Mouse (Mus musculus) lung, embryonic 16.5 days (tissue): ENCODE data around the gene Scfd2. TPM values are rescaled to one million over a fixed set of nuclear protein-coding genes. Genes with fewer than 3 reads are reported as not detected.

Source experiments
- ATAC-seq: fragments of 200-750 bp; cut with Nextera tagmentation; 2 replicates; pipeline ENCODE4 v1.8.0; 2017; ENCODE audit warnings: low read depth, mild to moderate bottlenecking, moderate library complexity
- H3K27ac ChIP-seq: fragments of 300-500 bp; sonication (generic); 2 replicates; pipeline ENCODE4 v1.5.1; 2014; ENCODE audit warnings: mild to moderate bottlenecking, control low read depth, low read length
- H3K27me3 ChIP-seq: fragments of 300-500 bp; sonication (generic); 2 replicates; pipeline ENCODE4 v1.6.1; 2014; ENCODE audit warnings: low read depth, low read length, mixed read lengths; ENCODE audit not compliant: control insufficient read depth, insufficient read depth
- H3K36me3 ChIP-seq: fragments of 300-500 bp; sonication (generic); 2 replicates; pipeline ENCODE4 v1.6.1; 2014; ENCODE audit warnings: low read length; ENCODE audit not compliant: control insufficient read depth, insufficient read depth
- H3K4me1 ChIP-seq: fragments of 300-500 bp; sonication (generic); replicated peaks from 2 replicates; pipeline ENCODE4 v1.6.1; 2014; ENCODE audit warnings: low read length, mixed read lengths; ENCODE audit not compliant: control insufficient read depth, insufficient read depth
- H3K4me2 ChIP-seq: fragments of 300-500 bp; sonication (generic); 2 replicates; pipeline ENCODE4 v1.6.1; 2014; ENCODE audit warnings: low read depth, low read length, control low read depth
- H3K4me3 ChIP-seq: fragments of 300-500 bp; sonication (generic); 2 replicates; pipeline ENCODE4 v1.5.1; 2014; ENCODE audit warnings: mild to moderate bottlenecking, low read length, control low read depth
- H3K9ac ChIP-seq: fragments of 300-500 bp; sonication (generic); 2 replicates; pipeline ENCODE4 v1.6.1; 2014; ENCODE audit warnings: low read length, control low read depth
- H3K9me3 ChIP-seq: fragments of 300-500 bp; sonication (generic); 2 replicates; pipeline ENCODE4 v1.6.1; 2016; ENCODE audit warnings: low read length; ENCODE audit not compliant: control insufficient read depth
- WGBS: fragments of 180-500 bp; shearing (Covaris S2); extraction: QIAGEN DNeasy Blood & Tissue Kit; methylation state at CpG from one replicate; pipeline ENCODE4 v1.1.7; 2014; 5-methylcytosine and 5-hydroxymethylcytosine counted together
- polyA plus RNA-seq: library from polyadenylated mRNA; unstranded; fragments of >200 nt; fragmentation: Nextera tagmentation; extraction: Ambion mirVana; gene quantifications from 2 replicates; pipeline ENCODE4 v1.2.1, GENCODE M21; 2015

Gene Scfd2
- polyA plus RNA-seq, 1 experiment from 2014 or later: 19.1 TPM

DNA sequence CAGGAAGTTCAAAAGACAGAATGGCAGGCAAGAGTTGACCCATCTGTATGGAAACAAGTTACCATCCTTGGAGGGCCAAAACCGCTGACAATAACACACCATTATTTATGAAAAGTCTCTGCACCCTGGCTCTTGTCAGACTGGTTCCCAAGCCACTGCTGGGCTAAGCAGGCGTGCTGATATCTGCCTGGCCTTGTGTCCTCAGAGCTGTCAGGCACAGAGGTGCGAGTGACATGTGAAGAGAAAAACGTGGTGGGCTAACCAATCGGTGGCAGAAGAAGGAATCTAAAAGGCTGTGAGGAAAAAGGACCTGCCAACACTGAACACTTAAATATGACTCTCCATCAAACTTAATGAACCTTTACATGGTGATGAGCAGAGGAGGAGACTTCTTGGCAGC is 170.0 kb downstream of the Scfd2 start:
- Histone ChIP-seq H3K27me3 (no peaks in the 10 kb centered on the region), H3K4me2 (no peak overlapping the region), H3K4me3 (no peak overlapping the region), H3K27ac (no peak overlapping the region), H3K4me1 (peaks cover 14% of the 10 kb centered on the region), H3K9me3 (no peaks in the 10 kb centered on the region), H3K36me3 (no peaks in the 10 kb centered on the region), H3K9ac (no peak overlapping the region)
- ATAC-seq: peak; percentile 93
- 25% methylated on average over 5 of the region's 5 CpGs for WGBS

DNA sequence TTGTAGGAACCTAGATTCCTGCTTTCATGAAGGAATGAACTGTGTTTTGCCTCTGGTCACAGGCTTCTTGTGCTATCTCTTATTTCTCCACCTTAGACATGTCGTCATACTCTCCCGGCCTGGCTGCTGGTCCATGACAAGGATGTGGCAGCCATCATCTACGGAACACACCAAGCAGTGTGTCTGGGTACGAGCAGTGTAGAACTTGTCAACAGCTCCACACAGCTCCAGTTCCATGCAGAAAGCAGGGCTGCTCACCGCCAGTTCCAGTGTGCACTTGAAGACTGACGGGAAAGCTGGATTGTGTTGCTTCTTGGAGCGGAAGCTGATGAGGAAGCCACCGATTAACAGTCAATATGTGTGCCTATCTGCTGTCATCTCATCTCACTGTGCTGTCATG is 173.5 kb downstream of the Scfd2 start:
- H3K9me3 ChIP-seq: no peaks in the 10 kb centered on the region
- no peak for ATAC-seq
- H3K36me3 ChIP-seq: no peaks in the 10 kb centered on the region
- 81% methylated on average over 8 of the region's 8 CpGs for WGBS
- no peak overlapping the region for H3K9ac ChIP-seq
- peaks cover 4% of the 10 kb centered on the region; the same call in 1 of the 2 replicates for H3K4me1 ChIP-seq
- H3K4me2 ChIP-seq: no peak overlapping the region
- H3K27me3 ChIP-seq: no peaks in the 10 kb centered on the region
- H3K27ac ChIP-seq: no peak overlapping the region
- H3K4me3 ChIP-seq: no peak overlapping the region

DNA sequence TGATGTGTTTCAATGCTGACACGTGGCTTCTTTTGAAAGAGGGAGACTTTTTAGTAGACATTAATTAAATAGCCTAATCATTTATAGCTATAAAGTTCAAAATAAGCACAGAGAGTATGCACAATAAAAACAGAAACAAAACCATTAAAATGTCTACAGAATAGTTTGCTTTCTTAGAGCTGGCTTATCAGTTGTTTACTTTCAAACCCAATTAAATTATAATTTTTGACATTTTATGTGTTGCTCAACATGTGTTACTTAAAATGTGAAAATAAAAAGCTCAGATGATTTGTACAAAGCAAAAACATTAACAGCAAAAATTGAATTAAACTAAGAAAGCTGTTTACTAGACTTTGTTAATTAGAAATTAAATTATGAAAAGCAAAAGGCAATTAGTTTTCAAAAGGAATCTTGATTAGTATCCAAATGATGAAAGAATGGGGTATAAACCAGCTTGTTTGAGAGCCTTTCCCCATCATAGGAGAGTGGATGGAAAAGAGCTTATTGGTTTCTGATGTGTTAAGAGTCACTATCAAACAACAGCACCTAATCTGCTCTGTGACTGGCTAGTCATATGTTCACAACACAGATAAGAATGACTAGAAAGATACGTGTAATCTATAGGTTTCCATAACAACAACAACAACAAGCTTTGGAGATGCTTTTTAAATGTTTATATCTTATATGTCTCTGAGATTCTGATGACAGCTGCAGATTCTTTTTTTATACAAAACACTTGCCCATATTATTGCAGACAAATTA is 176.0 kb downstream of the Scfd2 start:
- H3K4me3 ChIP-seq: no peak overlapping the region
- H3K27me3 ChIP-seq: no peaks in the 10 kb centered on the region
- peak; percentile 52 for ATAC-seq
- H3K27ac ChIP-seq: no peak overlapping the region
- no peak overlapping the region for H3K9ac ChIP-seq
- WGBS: 43% methylated on average over 2 of the region's 2 CpGs
- peaks cover 4% of the 10 kb centered on the region; the same call in 1 of the 2 replicates for H3K4me1 ChIP-seq
- no peaks in the 10 kb centered on the region for H3K9me3 ChIP-seq
- no peaks in the 10 kb centered on the region for H3K36me3 ChIP-seq
- no peak overlapping the region for H3K4me2 ChIP-seq

DNA sequence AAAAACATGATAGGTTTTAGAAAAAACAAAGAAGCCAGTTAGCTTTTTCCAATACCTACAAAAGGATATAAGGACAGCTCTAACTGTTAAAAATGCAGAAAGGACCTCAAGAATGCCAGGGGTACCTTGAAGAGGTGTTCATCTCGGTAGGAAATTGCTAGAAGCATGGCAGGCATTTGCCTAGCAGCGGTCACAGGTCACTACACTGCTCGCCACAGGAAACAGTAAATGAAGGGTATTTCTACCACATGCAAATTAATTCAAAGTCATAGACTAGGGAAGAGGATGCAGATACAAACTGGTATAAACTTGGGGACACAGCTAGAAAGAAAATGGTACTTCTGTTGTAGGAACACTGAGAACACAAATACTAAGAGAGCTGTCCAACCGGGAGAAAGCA is 180.7 kb downstream of the Scfd2 start:
- Histone ChIP-seq H3K36me3 (no peaks in the 10 kb centered on the region), H3K9ac (no peak overlapping the region), H3K4me3 (no peak overlapping the region), H3K4me1 (no peaks in the 10 kb centered on the region; the same call in 1 of the 2 replicates), H3K4me2 (no peak overlapping the region), H3K27ac (no peak overlapping the region), H3K9me3 (no peaks in the 10 kb centered on the region), H3K27me3 (no peaks in the 10 kb centered on the region)
- 65% methylated on average over 4 of the region's 4 CpGs for WGBS
- ATAC-seq: no peak

- no peak overlapping the region for H3K9ac ChIP-seq
- no peaks in the 10 kb centered on the region for H3K4me1 ChIP-seq
- H3K9me3 ChIP-seq: no peaks in the 10 kb centered on the region
- no peak for ATAC-seq
- H3K4me2 ChIP-seq: no peak overlapping the region
- H3K27ac ChIP-seq: no peak overlapping the region
- no peaks in the 10 kb centered on the region for H3K36me3 ChIP-seq
- H3K4me3 ChIP-seq: no peak overlapping the region
- 69% methylated on average over 11 of the region's 11 CpGs for WGBS
- H3K27me3 ChIP-seq: no peaks in the 10 kb centered on the region
These were observed 183.3 kb downstream of the Scfd2 start for GRCm38 (mm10) chr5:74348079-74348870.

GRCm38 (mm10) chr5:74343045-74343444 is 188.5 kb downstream of the Scfd2 start:
- no peak overlapping the region for H3K4me3 ChIP-seq
- 57% methylated on average over 2 of the region's 2 CpGs for WGBS
- no peaks in the 10 kb centered on the region for H3K4me1 ChIP-seq
- no peak overlapping the region for H3K27ac ChIP-seq
- no peak overlapping the region for H3K9ac ChIP-seq
- no peak for ATAC-seq
- no peaks in the 10 kb centered on the region for H3K9me3 ChIP-seq
- no peaks in the 10 kb centered on the region for H3K36me3 ChIP-seq
- H3K27me3 ChIP-seq: no peaks in the 10 kb centered on the region
- H3K4me2 ChIP-seq: no peak overlapping the region

- no peaks in the 10 kb centered on the region for H3K4me1 ChIP-seq
- no peak overlapping the region for H3K9ac ChIP-seq
- no peak for ATAC-seq
- no peak overlapping the region for H3K4me3 ChIP-seq
- H3K9me3 ChIP-seq: no peaks in the 10 kb centered on the region
- H3K4me2 ChIP-seq: no peak overlapping the region
- H3K27ac ChIP-seq: no peak overlapping the region
- no peaks in the 10 kb centered on the region for H3K36me3 ChIP-seq
- H3K27me3 ChIP-seq: no peaks in the 10 kb centered on the region
These were observed 189.0 kb downstream of the Scfd2 start for GRCm38 (mm10) chr5:74342557-74342956.

GRCm38 (mm10) chr5:74337491-74337890 is 194.1 kb downstream of the Scfd2 start:
- no peak overlapping the region for H3K9ac ChIP-seq
- H3K27ac ChIP-seq: no peak overlapping the region
- no peak for ATAC-seq
- no peaks in the 10 kb centered on the region for H3K27me3 ChIP-seq
- H3K36me3 ChIP-seq: no peaks in the 10 kb centered on the region
- H3K4me2 ChIP-seq: no peak overlapping the region
- H3K9me3 ChIP-seq: no peaks in the 10 kb centered on the region
- WGBS: 90% methylated on average over 3 of the region's 3 CpGs
- no peak overlapping the region for H3K4me3 ChIP-seq
- H3K4me1 ChIP-seq: no peaks in the 10 kb centered on the region

- Histone ChIP-seq H3K36me3 (no peaks in the 10 kb centered on the region), H3K27me3 (no peaks in the 10 kb centered on the region), H3K27ac (no peak overlapping the region), H3K4me3 (no peak overlapping the region), H3K9me3 (no peaks in the 10 kb centered on the region), H3K4me2 (no peak overlapping the region), H3K4me1 (no peaks in the 10 kb centered on the region), H3K9ac (no peak overlapping the region)
- 60% methylated on average over 12 of the region's 12 CpGs for WGBS
- ATAC-seq: no peak
These were observed 194.8 kb downstream of the Scfd2 start for GRCm38 (mm10) chr5:74336780-74337179.
